Mouse (Mus musculus) cerebellum, adult 11-12 months (tissue): ENCODE data around the gene BC016579.

ENCODE experiments used
- DNase-seq: peaks from one replicate; pipeline ENCODE4 v3.0.0; 2022

The BC016579 gene

DNA sequence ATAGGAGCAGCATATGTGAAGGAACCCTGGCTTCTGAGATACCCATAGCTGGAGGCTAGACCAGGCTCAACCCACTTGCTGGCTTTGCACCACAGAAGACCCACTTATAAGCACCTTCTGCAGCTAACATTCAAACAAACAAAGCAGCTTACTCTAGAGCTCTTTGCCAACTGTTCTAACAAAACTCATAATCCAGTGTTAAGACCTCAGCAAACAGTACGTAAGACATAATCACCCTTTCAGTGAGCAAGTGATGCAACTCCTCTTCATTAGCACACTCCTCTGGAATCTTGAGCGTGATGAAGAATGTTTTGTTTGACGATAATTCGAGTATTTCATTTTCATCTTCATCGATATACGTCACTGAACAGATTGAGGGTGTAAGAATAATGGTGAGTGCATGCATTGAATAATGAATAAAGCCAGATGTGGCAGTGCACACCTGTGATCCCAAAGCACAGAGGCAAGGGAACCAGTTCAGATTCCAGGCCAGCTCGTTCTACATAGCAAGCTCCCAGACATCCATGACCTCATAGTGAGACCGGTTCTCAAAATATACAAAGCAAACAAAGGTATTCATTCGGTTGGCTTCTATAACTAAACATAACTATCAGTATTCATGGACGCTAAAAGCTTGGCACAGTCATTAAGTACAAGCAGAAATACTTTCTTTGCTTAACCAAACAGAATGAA is 13.7 kb downstream of the BC016579 start:
- no peak for DNase-seq

DNA sequence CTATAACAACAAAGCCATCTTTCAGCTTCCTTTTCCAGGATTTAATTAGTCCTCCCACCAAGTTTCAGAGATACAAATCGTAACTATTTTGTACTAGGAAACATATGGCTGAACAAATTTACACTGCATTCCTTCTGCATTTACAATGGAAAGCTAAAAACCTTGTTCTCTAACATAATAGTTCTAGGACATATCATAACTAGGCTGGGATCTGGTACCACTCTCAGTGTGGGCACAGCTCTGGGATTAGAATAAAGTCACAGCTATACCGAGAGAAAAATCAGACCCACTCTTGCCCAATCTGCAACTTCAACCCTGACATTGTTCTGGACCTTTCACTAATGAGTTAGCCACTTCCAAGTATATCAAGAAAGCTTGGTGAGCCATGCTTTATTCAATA is 18.0 kb downstream of the BC016579 start:
- DNase-seq = no peak

DNA sequence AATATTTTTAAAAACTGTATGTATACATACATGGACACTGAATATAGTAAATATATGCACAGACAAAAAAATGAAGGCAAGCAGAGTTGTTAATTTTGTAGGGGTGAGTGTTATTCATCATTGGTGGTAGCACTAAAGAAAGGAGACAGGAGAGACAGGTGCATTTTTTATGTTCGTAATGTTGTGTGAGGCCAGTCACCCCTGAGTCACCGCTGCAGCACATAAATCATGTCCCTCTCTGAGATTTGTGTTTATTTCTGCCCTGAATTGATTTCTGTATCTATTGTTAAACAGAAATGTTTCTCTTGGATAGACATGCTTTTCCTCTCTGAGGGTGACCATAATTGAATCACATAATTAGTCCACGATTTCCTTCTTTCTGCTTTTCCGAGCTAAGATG is 21.4 kb downstream of the BC016579 start:
- no peak for DNase-seq

DNA sequence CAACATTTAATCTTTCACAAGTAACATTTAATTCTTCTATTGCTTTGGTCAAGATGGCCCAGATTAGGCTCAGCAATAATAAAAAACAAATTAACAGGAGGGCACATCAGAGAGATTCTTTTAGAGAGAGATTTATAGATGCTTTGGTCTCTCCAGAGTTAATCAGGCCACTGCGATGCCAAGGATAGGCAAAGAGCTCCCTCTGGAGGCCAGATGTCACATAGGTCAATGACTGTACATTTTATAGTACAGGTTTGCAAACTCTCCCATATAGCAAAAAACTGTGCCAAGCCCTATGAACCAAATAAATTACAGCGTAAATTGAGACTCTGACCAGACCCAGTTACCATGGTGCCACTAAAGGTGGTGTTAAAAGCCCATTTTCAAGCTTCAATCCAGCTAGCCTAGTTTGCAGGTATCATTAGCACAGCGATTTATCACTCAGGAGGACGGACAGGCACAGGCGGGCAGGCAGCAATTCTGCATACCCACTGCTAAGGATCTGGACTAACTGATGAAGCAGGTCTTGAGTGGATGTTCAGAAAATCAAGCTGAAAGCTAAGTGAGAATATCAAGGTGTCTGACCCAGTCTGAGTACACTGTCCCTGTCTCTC is 23.4 kb downstream of the BC016579 start:
- peak; percentile 51 for DNase-seq

DNA sequence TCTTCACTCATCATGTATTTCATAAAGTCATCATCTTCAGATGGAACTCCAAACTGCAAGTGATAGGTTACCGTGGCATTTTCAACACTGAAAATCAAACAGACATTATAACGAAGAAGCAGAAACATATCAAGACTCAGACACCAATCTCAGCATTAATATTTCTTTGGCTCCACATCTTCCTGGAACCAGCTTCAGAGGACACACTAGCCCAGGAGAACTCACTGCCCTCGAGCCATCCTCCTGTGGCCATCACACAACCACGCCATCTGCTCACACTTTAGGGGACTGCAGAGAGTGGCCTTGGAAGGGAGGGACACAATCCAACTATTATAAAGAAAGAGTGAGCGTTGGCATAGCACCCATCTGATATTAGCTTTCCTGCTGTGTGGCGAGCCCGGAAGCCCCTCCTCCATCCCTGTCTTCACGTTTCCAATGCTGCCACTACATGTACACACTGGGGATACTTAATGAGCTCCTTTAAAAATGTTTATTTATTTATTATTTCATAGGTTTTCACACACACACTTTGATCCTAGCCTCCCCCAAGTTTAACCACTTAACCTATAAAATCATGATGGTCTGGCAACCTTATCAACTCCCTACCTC is 24.3 kb downstream of the BC016579 start:
- DNase-seq = peak; percentile 18

DNA sequence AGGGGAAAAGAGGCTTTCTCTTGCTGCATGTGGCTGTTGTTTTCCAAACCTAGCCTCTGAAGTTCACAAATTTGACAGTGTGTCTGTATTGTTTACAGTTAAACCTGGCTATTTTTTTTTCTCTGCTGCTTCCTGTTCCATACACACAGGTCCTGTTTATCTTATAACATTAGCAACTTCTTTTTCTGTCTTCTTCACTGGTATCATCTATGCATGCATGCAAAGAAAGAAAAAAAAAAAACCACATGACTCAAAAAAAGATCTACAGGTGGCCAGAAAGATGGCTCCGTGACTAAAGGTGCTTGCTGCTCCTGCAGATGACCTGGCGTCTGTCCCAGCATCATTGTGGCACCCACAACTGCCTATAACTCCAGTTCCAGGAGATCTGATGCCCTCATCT is 28.5 kb downstream of the BC016579 start:
- no peak for DNase-seq

DNA sequence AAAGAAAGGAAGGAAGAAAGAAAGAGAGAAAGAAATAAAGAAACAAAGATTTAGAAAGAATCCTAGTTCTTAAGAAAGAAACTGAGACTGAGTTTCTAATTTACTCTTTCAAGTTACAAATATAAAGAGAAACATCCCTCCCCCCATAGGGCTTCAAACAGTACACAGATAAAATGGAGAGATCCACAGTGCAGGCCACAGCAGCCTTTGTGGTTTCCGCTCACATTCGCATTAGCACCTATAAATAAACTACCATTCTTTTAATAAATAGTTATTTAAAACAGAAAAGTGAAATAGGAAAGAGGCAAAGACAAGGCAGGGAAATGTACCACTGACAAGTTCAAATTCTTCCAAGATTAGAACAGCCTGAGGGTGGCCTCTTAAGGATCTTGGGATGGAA is 29.1 kb downstream of the BC016579 start:
- no peak for DNase-seq

DNA sequence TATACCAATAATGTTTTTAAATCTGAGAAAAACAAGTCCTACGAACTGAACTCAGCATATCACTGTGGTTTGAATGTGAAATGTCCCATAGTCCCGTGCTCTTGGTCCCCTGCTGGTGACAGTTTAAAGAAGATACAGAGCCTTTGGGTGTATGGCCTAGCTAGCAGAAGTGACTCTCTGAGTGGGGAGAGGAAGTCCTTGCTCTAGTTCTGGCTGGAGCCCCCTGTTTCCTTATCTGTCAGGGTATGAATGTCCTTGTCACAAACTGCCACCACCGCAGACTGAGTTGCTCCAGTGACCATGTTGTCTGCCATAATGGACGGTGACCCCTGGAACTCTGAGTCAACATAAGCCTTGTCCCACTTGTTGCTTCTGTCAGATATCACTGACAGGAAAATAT is 30.6 kb downstream of the BC016579 start:
- DNase-seq = no peak

DNA sequence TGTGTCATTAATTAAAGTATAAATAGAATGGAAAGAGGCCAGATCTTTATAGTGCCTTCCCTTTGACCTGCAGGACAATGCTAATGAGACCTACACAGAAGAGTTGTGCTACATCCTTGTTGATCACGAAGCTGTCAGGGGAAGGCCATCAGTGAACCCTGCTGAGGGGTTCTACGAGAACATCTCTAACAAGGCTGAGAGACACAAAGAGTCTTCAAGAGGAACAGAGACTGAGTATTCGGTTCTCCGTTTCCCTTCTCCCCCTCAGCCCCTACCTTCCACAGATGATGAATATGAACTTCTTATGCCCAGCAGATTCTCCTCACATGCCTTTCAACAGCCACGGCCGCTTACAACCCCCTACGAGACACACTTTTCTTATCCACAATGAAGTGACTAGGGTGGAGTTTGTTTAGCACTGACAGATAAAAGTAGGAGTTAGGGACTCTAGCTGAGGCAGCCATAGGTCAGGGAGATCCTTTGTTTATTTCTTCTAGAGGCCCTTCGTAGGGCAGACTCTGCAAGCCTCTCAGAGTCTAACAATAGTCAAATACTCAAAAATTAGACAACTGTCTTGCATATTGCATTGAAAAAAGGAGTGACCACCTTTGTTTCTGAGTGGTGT is 34.0 kb downstream of the BC016579 start:
- no peak for DNase-seq

DNA sequence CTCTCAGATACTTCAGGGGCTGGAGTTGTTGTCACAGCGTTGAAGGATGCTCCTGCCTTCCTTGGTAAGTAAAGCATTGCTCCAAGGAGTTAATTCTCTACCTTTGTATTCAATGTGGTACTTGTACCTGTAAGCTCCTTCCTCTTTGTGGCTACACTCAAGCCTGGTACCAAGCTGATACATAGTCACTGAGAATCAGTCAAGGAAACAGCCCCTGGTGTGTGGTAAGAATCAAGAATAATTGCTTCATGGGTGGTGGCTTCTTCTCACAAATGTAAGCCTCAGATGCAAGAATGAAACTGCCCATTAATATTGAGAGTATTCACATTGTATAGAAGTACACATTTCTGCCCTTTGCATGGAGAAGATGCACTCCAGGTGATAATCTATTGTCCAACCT is 37.9 kb downstream of the BC016579 start:
- DNase-seq = no peak

DNA sequence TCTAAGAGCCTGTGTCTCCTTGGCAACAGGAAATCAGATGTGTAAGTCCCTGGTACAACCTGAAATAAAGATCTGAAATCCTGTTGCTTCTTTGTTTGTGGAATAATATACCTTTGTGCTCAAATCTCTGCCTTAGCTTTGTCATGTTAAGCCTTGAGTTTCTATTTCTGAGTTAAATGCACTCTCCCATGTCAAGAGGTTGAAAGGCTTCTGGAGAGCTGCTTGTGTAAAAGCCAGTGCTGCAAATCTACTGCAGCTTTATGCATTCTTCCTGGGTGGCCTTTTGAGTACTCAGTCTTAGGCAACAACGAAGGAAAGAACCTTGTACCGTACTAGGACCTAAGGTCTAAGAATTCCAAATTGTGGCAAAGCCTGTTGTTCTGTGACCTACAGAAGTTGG is 40.6 kb downstream of the BC016579 start:
- no peak for DNase-seq

DNA sequence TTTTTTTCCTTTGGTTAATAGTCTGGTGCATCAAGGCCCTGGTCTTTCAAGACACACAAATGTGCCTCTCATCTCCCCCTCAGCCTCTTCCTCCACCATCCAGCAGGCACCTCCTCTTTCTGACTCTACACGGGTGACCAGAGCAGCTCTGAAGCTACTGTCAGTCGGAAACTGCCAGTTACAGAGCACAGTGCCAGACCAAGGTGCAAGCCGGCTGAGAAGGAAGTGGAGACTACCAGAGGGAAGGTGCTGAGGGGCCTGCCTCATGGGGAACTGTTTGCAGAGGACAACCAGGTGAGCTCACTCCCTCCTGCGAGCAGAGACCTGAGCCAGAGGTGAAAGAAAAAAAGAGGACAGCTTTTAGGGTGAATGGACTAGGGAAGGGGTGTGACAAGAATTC is 43.6 kb downstream of the BC016579 start, which contains the start of gene Gcsam:
Gene Gcsam (plus strand): TSS at position 114 of the 400 bp plus-strand sequence.
- no peak for DNase-seq

DNA sequence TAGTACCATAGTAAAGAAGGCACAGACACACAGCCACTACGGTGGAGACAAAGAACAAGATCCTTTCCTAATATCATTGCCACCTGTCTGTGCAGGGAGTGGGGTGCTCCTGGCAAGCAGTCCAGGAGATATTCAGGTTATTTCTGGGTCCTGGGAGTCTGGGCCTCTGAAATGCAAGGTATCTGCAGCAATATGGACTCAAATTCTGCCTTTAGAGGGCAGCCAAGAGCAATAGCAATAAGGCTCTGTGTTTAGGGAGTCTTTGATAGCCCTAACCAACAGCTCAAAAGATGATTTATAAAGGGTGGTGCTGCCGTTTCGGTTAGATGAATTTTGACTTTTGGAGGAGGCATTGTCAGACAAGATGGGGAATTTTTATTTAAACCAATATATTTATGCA is 44.6 kb downstream of the BC016579 start:
- DNase-seq = no peak

DNA sequence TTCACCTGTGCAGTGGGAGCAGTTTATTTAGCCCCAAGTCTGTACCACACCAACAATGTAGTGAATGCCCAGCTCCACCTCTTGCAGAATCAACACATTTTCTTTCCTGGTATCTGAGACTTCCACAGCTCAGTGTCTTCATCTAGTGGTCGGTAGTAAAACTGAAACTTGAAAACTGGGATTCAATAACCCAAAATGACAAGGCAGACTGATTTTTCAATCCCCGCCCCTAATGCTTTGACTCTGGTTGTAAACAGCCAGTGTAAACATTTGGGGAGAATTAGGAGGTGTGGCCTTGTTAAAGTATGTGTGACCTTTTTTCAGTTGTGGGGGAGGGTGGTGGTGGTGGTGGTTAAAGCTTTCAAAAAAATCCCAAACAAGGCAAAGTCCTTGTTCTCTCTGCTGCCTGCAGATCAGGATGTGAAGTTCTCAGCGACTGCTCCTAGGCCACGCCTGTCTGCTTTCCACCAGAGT is 45.4 kb downstream of the BC016579 start:
- DNase-seq = no peak

DNA sequence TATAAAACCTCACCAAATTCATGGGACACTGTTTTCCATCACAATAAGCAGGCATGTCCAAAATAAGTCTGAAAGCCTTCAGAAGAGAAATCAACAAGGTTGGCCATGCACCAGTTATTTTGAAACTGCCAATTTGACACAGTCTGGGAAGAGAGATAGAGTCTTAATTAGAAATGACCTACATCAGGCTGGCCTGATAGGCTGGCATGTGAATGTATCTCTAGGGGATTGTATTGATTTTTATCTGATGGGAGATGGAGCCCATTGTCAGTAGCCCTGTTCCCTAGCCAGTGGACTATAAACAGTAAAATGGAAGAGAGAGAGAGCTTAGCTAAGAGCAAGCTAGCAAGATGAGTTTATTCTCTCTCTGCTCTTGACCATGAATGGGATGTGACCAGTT is 58.4 kb downstream of the BC016579 start:
- DNase-seq = no peak

DNA sequence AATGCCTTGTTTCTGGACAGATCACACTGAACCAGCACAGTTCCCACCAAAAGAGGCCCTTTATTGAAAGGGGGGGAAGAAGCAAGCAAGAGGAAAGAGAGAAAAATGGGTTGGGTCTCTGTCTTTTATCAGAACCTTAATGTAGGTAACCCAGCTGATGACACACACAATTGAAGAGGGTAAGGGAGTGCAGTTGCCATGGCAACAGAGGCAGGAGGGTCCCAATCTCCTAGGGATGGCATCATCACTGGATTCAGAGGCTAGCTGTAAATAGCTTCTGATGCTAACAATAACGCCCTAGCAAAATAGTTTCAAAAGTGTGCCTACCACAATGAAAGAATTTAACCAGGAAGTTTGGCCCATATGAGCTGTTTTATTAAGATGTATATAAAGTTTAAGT is 60.2 kb downstream of the BC016579 start:
- no peak for DNase-seq

DNA sequence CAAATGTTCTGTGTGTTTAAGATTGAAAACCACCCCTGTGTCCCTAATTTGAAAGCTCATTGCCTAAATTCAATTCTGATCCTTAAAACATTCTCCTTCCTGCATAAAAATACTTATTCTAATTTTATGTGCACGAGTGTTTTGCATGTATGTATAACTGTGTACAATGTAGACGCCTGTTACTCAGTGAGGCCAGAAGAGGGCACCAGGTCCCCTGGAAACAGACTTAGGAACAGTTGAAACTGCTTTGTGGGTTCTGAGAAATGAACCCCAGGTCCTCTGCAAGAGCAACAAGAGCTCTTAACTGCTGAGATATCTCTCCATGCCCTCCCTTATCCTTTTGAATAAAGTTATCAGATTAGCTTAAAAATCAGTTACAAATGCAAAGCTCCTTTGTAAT is 71.4 kb downstream of the BC016579 start:
- no peak for DNase-seq

DNA sequence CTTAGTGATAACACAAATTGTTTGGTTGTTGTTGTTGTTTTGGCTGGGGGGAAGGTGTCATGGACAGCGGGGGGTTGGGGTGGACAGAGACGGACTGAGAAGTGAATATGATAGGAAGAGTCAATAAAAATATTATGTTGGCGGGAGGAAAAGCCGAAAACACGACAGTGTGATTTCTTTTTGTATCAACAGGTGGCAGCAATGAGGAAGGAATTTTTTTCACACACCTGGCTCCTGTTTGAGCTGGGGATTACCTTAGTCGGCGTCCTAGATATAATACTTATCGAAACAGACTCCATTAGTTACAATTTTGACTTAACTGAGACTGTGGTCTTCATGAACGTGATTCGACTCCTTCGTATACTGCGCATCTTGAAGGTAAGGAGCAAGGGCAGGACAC is 74.0 kb downstream of the BC016579 start:
- no peak for DNase-seq
